Mouse (Mus musculus) MEL (cell line): Measurements from ENCODE around the gene Rerg. TPM values are rescaled to one million over a fixed set of nuclear protein-coding genes. Genes with fewer than 3 reads are reported as not detected.

Experiments used
- DNase-seq: peaks from one replicate; pipeline ENCODE4 v3.0.0; 2011; ENCODE audit warnings: low read depth, low spot score
- H3K27ac ChIP-seq: 2 replicates; pipeline ENCODE4 v1.5.1; 2012; ENCODE audit warnings: low read depth, mild to moderate bottlenecking, control low read depth, low read length, moderate library complexity; ENCODE audit not compliant: control insufficient read depth
- H3K27me3 ChIP-seq, 2 experiments: fragments of 150-350 bp in 1 of 2; sonication (generic) in 1 of 2; 2 replicates each; pipeline ENCODE4 v1.6.1; 2012; ENCODE audit warnings: low read length in 2 of 2, mild to moderate bottlenecking in 2 of 2, improper control_type of control experiment in 1 of 2, moderate library complexity in 1 of 2; ENCODE audit not compliant: insufficient read depth in 2 of 2, control insufficient read depth in 1 of 2
- H3K36me3 ChIP-seq, 2 experiments: 2 replicates each; pipeline ENCODE4 v1.6.1; 2012 to 2014; ENCODE audit warnings: low read length in 2 of 2, improper control_type of control experiment in 1 of 2, inconsistent platforms in 1 of 2, mild to moderate bottlenecking in 1 of 2; ENCODE audit not compliant: insufficient read depth in 2 of 2, control insufficient read depth in 1 of 2
- H3K4me1 ChIP-seq, 2 experiments: fragments of 150-350 bp in 1 of 2; sonication (generic) in 1 of 2; 2 replicates each; pipeline ENCODE4 v1.6.1; 2012; ENCODE audit warnings: low read length in 2 of 2, improper control_type of control experiment in 1 of 2, mild to moderate bottlenecking in 1 of 2; ENCODE audit not compliant: insufficient read depth in 2 of 2, control insufficient read depth in 1 of 2
- H3K4me3 ChIP-seq, 2 experiments: fragments of 150-350 bp in 1 of 2; sonication (generic) in 1 of 2; 2 replicates each; pipeline ENCODE4 v1.5.1; 2012; ENCODE audit warnings: low read depth in 2 of 2, low read length in 2 of 2, mild to moderate bottlenecking in 2 of 2, moderate library complexity in 2 of 2, control low read depth in 1 of 2, improper control_type of control experiment in 1 of 2; ENCODE audit not compliant: control insufficient read depth in 1 of 2, insufficient read depth in 1 of 2
- H3K79me2 ChIP-seq: 2 replicates; pipeline ENCODE4 v1.6.1; 2012; ENCODE audit warnings: mild to moderate bottlenecking, low read length, moderate library complexity; ENCODE audit not compliant: control insufficient read depth, poor library complexity, insufficient read depth
- H3K9ac ChIP-seq: 2 replicates; pipeline ENCODE4 v1.6.1; 2012; ENCODE audit warnings: low read depth, mild to moderate bottlenecking, control low read depth, low read length, moderate library complexity; ENCODE audit not compliant: control insufficient read depth, poor library complexity, severe bottlenecking
- H3K9me3 ChIP-seq: fragments of 150-350 bp; sonication (generic); replicated peaks from 2 replicates; pipeline ENCODE4 v1.6.1; 2012; ENCODE audit warnings: mild to moderate bottlenecking, low read length, improper control_type of control experiment, moderate library complexity; ENCODE audit not compliant: insufficient read depth
- CHD2 ChIP-seq: IDR thresholded peaks from 2 replicates; pipeline ENCODE4 v1.6.1; 2011; ENCODE audit warnings: low read length, improper control_type of control experiment
- E2F4 ChIP-seq: IDR thresholded peaks from 2 replicates; pipeline ENCODE4 v1.6.1; 2011; ENCODE audit warnings: low read depth, low read length, improper control_type of control experiment, borderline replicate concordance
- EP300 ChIP-seq, 2 experiments: IDR thresholded peaks; 2 replicates each; pipeline ENCODE4 v1.6.1; 2011; ENCODE audit warnings: improper control_type of control experiment in 2 of 2, low read length in 2 of 2, low read depth in 1 of 2, mild to moderate bottlenecking in 1 of 2
- GABPA ChIP-seq: IDR thresholded peaks from 2 replicates; pipeline ENCODE4 v1.6.1; 2012; ENCODE audit warnings: low read depth, mild to moderate bottlenecking, inconsistent platforms, low read length, improper control_type of control experiment, moderate library complexity
- GATA1 ChIP-seq: IDR thresholded peaks from 2 replicates; pipeline ENCODE4 v1.6.1; 2011; ENCODE audit warnings: low read depth, low read length, improper control_type of control experiment
- HCFC1 ChIP-seq: IDR thresholded peaks from 2 replicates; pipeline ENCODE4 v1.6.1; 2012; ENCODE audit warnings: low read depth, mild to moderate bottlenecking, inconsistent platforms, low read length, improper control_type of control experiment, moderate library complexity
- JUND ChIP-seq: IDR thresholded peaks from 2 replicates; pipeline ENCODE4 v1.6.1; 2011; ENCODE audit warnings: low read depth, mild to moderate bottlenecking, improper control_type of control experiment, low read length
- KAT2A ChIP-seq: conservative IDR thresholded peaks from 2 replicates; pipeline ENCODE4 v1.6.1; 2012; ENCODE audit warnings: low read depth, low read length, improper control_type of control experiment, inconsistent platforms
- MAFK ChIP-seq: IDR thresholded peaks from 2 replicates; pipeline ENCODE4 v1.6.1; 2011; ENCODE audit warnings: low read depth, mild to moderate bottlenecking, low read length, improper control_type of control experiment, borderline replicate concordance
- MEF2A ChIP-seq: IDR thresholded peaks from 2 replicates; pipeline ENCODE4 v1.6.1; 2014; ENCODE audit warnings: low read depth, mild to moderate bottlenecking, inconsistent platforms, low read length, improper control_type of control experiment; ENCODE audit not compliant: poor library complexity, insufficient replicate concordance, severe bottlenecking; ENCODE audit errors: extremely low read depth
- NELFE ChIP-seq: IDR thresholded peaks from 2 replicates; pipeline ENCODE4 v1.6.1; 2011; ENCODE audit warnings: low read depth, low read length, improper control_type of control experiment
- NRF1 ChIP-seq: IDR thresholded peaks from 2 replicates; pipeline ENCODE4 v1.6.1; 2014; ENCODE audit warnings: low read depth, mild to moderate bottlenecking, inconsistent platforms, low read length, improper control_type of control experiment, moderate library complexity; ENCODE audit not compliant: poor library complexity, insufficient read depth, severe bottlenecking
- POLR2AphosphoS2 ChIP-seq: IDR thresholded peaks from 2 replicates; pipeline ENCODE4 v1.6.1; 2011; ENCODE audit warnings: low read length, improper control_type of control experiment
- POLR2AphosphoS5 ChIP-seq: IDR thresholded peaks from 2 replicates; pipeline ENCODE4 v1.6.1; 2012; ENCODE audit warnings: low read depth, borderline replicate concordance, mild to moderate bottlenecking, inconsistent platforms, low read length, moderate library complexity, mixed read lengths
- RCOR1 ChIP-seq: IDR thresholded peaks from 2 replicates; pipeline ENCODE4 v1.6.1; 2012; ENCODE audit warnings: low read depth, mild to moderate bottlenecking, inconsistent platforms, low read length, improper control_type of control experiment
- SIN3A ChIP-seq: IDR thresholded peaks from 2 replicates; pipeline ENCODE4 v1.6.1; 2012; ENCODE audit warnings: low read length, improper control_type of control experiment, inconsistent platforms
- SMC3 ChIP-seq: IDR thresholded peaks from 2 replicates; pipeline ENCODE4 v1.6.1; 2011; ENCODE audit warnings: low read depth, low read length, improper control_type of control experiment
- TAL1 ChIP-seq: IDR thresholded peaks from 2 replicates; pipeline ENCODE4 v1.6.1; 2012; ENCODE audit warnings: mild to moderate bottlenecking, inconsistent platforms, low read length, moderate library complexity, mixed read lengths
- TBP ChIP-seq: IDR thresholded peaks from 2 replicates; pipeline ENCODE4 v1.8.0; 2011; ENCODE audit warnings: low read depth, low read length, improper control_type of control experiment
- TCF12 ChIP-seq: IDR thresholded peaks from 2 replicates; pipeline ENCODE4 v1.6.1; 2014; ENCODE audit warnings: low read depth, mild to moderate bottlenecking, inconsistent platforms, low read length, improper control_type of control experiment, moderate library complexity
- USF1 ChIP-seq: IDR thresholded peaks from 2 replicates; pipeline ENCODE4 v1.6.1; 2014; ENCODE audit warnings: low read depth, mild to moderate bottlenecking, inconsistent platforms, low read length, improper control_type of control experiment, moderate library complexity
- polyA plus RNA-seq, 2 experiments: library from polyadenylated mRNA; stranded (reverse) in 1 of 2; unstranded in 1 of 2; fragments of >175 nt in 1 of 2; fragments of >200 nt in 1 of 2; gene quantifications; 2 replicates each; pipeline versions ENCODE4 v1.2.1 to v1.2.4; 2012; ENCODE audit warnings: low replicate concordance in 2 of 2, low read depth in 1 of 2; ENCODE audit not compliant: insufficient read length in 2 of 2, insufficient read depth in 1 of 2, missing spikeins in 1 of 2
- total RNA-seq: library from RNA; depleted of rRNA; stranded (reverse); fragments of 300-350 nt; gene quantifications from 2 replicates; pipeline ENCODE4 v1.2.3, GENCODE M21; 2012

Gene Rerg
- total and polyA plus RNA-seq, 3 experiments: not detected

DNA sequence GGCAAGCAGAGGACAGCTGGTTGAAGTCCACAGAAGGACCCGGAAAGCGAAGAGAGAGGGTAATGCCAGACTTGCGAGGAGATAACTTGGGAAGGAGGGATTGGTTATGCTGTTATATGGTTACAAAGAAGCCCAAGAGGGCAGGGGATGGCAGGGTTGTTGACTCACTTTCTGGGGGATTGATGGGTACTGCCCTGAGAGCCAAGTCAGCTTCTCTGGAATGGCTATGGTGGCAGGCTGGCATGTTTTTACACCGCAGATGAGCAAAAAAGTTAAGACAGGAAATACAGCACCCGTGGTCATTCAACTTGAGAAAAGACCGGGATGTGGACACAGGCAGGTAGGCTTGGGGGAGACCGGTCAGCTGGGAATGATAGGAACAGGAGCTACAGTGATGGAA is 7.8 kb downstream of the Rerg start:
- Histone ChIP-seq H3K27ac (no peak overlapping the region), H3K9me3 (no peaks in the 10 kb centered on the region), H3K36me3 (no peaks in the 10 kb centered on the region), H3K27me3 (no peaks in the 10 kb centered on the region), H3K79me2 (no peaks in the 10 kb centered on the region), H3K9ac (no peak overlapping the region), H3K4me1 (no peaks in the 10 kb centered on the region), H3K4me3 (no peak overlapping the region)
- no peak for DNase-seq
- TF ChIP-seq POLR2AphosphoS2 (no peak), HCFC1 (no peak), RCOR1 (no peak), GATA1 (no peak), SMC3 (no peak), GABPA (no peak), NRF1 (no peak), CHD2 (no peak), TAL1 (no peak), JUND (no peak), MAFK (no peak), SIN3A (no peak), POLR2AphosphoS5 (no peak), MEF2A (no peak), TBP (no peak)

DNA sequence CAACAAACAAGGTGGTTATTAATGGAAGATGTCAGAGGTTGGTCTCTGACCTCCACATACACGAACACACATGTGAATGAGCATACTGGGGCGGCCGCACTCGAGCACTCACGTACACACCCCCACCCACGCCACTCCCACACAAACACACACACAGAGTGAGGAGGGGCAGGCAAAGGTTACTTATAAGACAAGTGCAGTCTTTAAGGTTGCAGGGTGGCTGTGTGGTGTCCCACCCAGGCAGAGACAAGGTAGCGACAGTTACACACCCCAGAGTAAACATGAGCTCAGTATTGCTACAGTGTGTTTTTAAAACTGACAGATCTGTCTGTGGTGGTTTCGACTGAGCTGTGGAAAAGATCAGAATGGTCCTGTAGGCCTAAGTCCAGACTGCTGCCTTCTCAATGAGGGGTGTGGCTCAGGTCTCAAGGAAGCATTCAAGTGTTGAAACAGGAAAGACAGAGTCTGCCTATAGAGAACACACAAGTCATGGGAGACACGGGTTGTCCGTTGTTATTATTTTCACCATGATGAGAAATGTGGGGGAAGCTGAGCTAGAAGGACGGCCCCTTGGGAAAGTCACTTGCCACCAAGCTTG is 8.7 kb downstream of the Rerg start:
- Histone ChIP-seq H3K4me1 (no peaks in the 10 kb centered on the region), H3K9me3 (no peaks in the 10 kb centered on the region), H3K9ac (no peak overlapping the region), H3K4me3 (no peak overlapping the region), H3K27ac (no peak overlapping the region), H3K79me2 (no peaks in the 10 kb centered on the region), H3K36me3 (no peaks in the 10 kb centered on the region), H3K27me3 (no peaks in the 10 kb centered on the region)
- DNase-seq: no peak
- TF ChIP-seq TCF12 (no peak), TAL1 (no peak), USF1 (no peak), MAFK (no peak), E2F4 (no peak), POLR2AphosphoS2 (no peak), NELFE (no peak), CHD2 (no peak), KAT2A (no peak), EP300 (IDR thresholded peaks at IDR 0.05; ENCODE audit: low read depth in 1 of 2, low read length in 2 of 2) (no peak)
